Mouse (Mus musculus) midbrain, embryonic 14.5 days (tissue): ENCODE measurements at regions not wholly inside any gene's neighbourhood (a gene's known extent, or its start where the extent isn't known, plus 50 kb on each side); places are given as distances from the start of the nearest gene placed in this dataset.

Experiments
- ATAC-seq: fragments of 200-750 bp; cut with Nextera tagmentation; 2 replicates; pipeline ENCODE4 v1.8.0; 2017; ENCODE audit warnings: moderate number of reproducible peaks, moderate library complexity; ENCODE audit not compliant: low FRiP score, low TSS enrichment
- DNase-seq: peaks from one replicate; pipeline ENCODE4 v3.0.0-alpha.2; 2015
- H3K27ac ChIP-seq: fragments of 300-500 bp; sonication (generic); replicated peaks from 2 replicates; pipeline ENCODE4 v1.5.1; 2014; ENCODE audit warnings: mild to moderate bottlenecking, low read depth, low read length, moderate library complexity
- H3K27me3 ChIP-seq: fragments of 300-500 bp; sonication (generic); 2 replicates; pipeline ENCODE4 v1.6.1; 2014; ENCODE audit warnings: low read length, control low read depth, mixed read lengths; ENCODE audit not compliant: control insufficient read depth, insufficient read depth
- H3K36me3 ChIP-seq: fragments of 300-500 bp; sonication (generic); 2 replicates; pipeline ENCODE4 v1.6.1; 2014; ENCODE audit warnings: low read length, control low read depth; ENCODE audit not compliant: control insufficient read depth, insufficient read depth
- H3K4me1 ChIP-seq: fragments of 300-500 bp; sonication (generic); 2 replicates; pipeline ENCODE4 v1.6.1; 2014; ENCODE audit warnings: mild to moderate bottlenecking, antibody characterized with exemption, low read length, control low read depth; ENCODE audit not compliant: control insufficient read depth, insufficient read depth
- H3K4me2 ChIP-seq: fragments of 300-500 bp; sonication (generic); 2 replicates; pipeline ENCODE4 v1.6.1; 2014; ENCODE audit warnings: mild to moderate bottlenecking, low read length, moderate library complexity
- H3K4me3 ChIP-seq: fragments of 300-500 bp; sonication (generic); replicated peaks from 2 replicates; pipeline ENCODE4 v1.5.1; 2014; ENCODE audit warnings: low read depth, low read length
- H3K9ac ChIP-seq: fragments of 300-500 bp; sonication (generic); replicated peaks from 2 replicates; pipeline ENCODE4 v1.6.1; 2014; ENCODE audit warnings: mild to moderate bottlenecking, low read length, moderate library complexity
- H3K9me3 ChIP-seq: fragments of 300-500 bp; sonication (generic); 2 replicates; pipeline ENCODE4 v1.6.1; 2016; ENCODE audit warnings: low read length, control low read depth, mixed read lengths; ENCODE audit not compliant: control insufficient read depth
- WGBS: fragments of 180-500 bp; shearing (Covaris S2); extraction: QIAGEN DNeasy Blood & Tissue Kit; methylation state at CpG from one replicate; pipeline ENCODE4 v1.1.7; 2014; 5-methylcytosine and 5-hydroxymethylcytosine counted together

- no peak overlapping the region for H3K9ac ChIP-seq
- H3K4me1 ChIP-seq = no peaks in the 10 kb centered on the region
- H3K27me3 ChIP-seq = no peaks in the 10 kb centered on the region
- H3K27ac ChIP-seq = no peak overlapping the region
- ATAC-seq (no peak), DNase-seq (no peak)
- no peak overlapping the region for H3K4me3 ChIP-seq
- H3K9me3 ChIP-seq = no peaks in the 10 kb centered on the region
- H3K4me2 ChIP-seq = no peak overlapping the region
- WGBS = 46% methylated on average over 8 of the region's 8 CpGs
- H3K36me3 ChIP-seq = no peaks in the 10 kb centered on the region
Measured at GRCm38 (mm10) chrX:99335886-99336589, 135.0 kb downstream of the Pja1 start.

GRCm38 (mm10) chrX:99332457-99332770 lies 138.7 kb downstream of the Pja1 start:
- no peak overlapping the region for H3K9ac ChIP-seq
- no peaks in the 10 kb centered on the region for H3K4me1 ChIP-seq
- no peak for DNase-seq
- no peak overlapping the region for H3K4me3 ChIP-seq
- no peaks in the 10 kb centered on the region for H3K36me3 ChIP-seq
- no peak; the same call in 1 of the 2 replicates for ATAC-seq
- no peaks in the 10 kb centered on the region for H3K27me3 ChIP-seq
- no peaks in the 10 kb centered on the region for H3K9me3 ChIP-seq
- H3K4me2 ChIP-seq = no peak overlapping the region
- WGBS = 39% methylated on average over 4 of the region's 4 CpGs
- H3K27ac ChIP-seq = peak overlapping the region; percentile 60

- no peaks in the 10 kb centered on the region for H3K9me3 ChIP-seq
- H3K4me1 ChIP-seq = no peaks in the 10 kb centered on the region
- H3K27ac ChIP-seq = peak overlapping the region; percentile 45; the same call in 1 of the 2 replicates
- H3K9ac ChIP-seq = no peak overlapping the region
- WGBS = 31% methylated on average over 9 of the region's 9 CpGs
- H3K36me3 ChIP-seq = no peaks in the 10 kb centered on the region
- DNase-seq = peak; percentile 62
- ATAC-seq = peak; percentile 67
- no peaks in the 10 kb centered on the region for H3K27me3 ChIP-seq
- H3K4me3 ChIP-seq = no peak overlapping the region
- no peak overlapping the region for H3K4me2 ChIP-seq
Measured at GRCm38 (mm10) chrX:99331764-99332456, 139.2 kb downstream of the Pja1 start.

- no peak overlapping the region for H3K4me2 ChIP-seq
- peaks cover 1% of the 10 kb centered on the region; the same call in 1 of the 2 replicates for H3K4me1 ChIP-seq
- ATAC-seq = no peak
- 92% methylated on average over 8 of the region's 8 CpGs for WGBS
- H3K4me3 ChIP-seq = no peak overlapping the region
- no peak overlapping the region for H3K27ac ChIP-seq
- H3K27me3 ChIP-seq = no peaks in the 10 kb centered on the region
- DNase-seq = no peak
- no peak overlapping the region for H3K9ac ChIP-seq
- no peaks in the 10 kb centered on the region for H3K36me3 ChIP-seq
- H3K9me3 ChIP-seq = no peaks in the 10 kb centered on the region
Measured at GRCm38 (mm10) chrX:99330386-99330785, 140.7 kb downstream of the Pja1 start.

- no peak for DNase-seq
- H3K27me3 ChIP-seq = no peaks in the 10 kb centered on the region
- no peak overlapping the region for H3K4me2 ChIP-seq
- WGBS = 63% methylated on average over 4 of the region's 4 CpGs
- H3K4me1 ChIP-seq = peaks cover 3% of the 10 kb centered on the region; the same call in 1 of the 2 replicates
- no peak overlapping the region for H3K4me3 ChIP-seq
- no peaks in the 10 kb centered on the region for H3K36me3 ChIP-seq
- no peak overlapping the region for H3K27ac ChIP-seq
- ATAC-seq = no peak
- no peaks in the 10 kb centered on the region for H3K9me3 ChIP-seq
- no peak overlapping the region for H3K9ac ChIP-seq
Measured at GRCm38 (mm10) chrX:99328576-99328975, 142.5 kb downstream of the Pja1 start.

- ATAC-seq (peak; percentile 55; the same call in 1 of the 2 replicates), DNase-seq (peak; percentile 40)
- no peaks in the 10 kb centered on the region for H3K36me3 ChIP-seq
- no peaks in the 10 kb centered on the region for H3K27me3 ChIP-seq
- no peak overlapping the region for H3K4me3 ChIP-seq
- H3K27ac ChIP-seq = no peak overlapping the region; the same call in 1 of the 2 replicates
- peaks cover 3% of the 10 kb centered on the region; the same call in 1 of the 2 replicates for H3K4me1 ChIP-seq
- no peak overlapping the region for H3K4me2 ChIP-seq
- WGBS = 28% methylated on average over 7 of the region's 7 CpGs
- H3K9ac ChIP-seq = no peak overlapping the region
- H3K9me3 ChIP-seq = no peaks in the 10 kb centered on the region
Measured at GRCm38 (mm10) chrX:99326167-99326566, 144.9 kb downstream of the Pja1 start.

- H3K4me1 ChIP-seq = peaks cover 3% of the 10 kb centered on the region; the same call in 1 of the 2 replicates
- H3K4me3 ChIP-seq = no peak overlapping the region
- DNase-seq (peak; percentile 50), ATAC-seq (no peak)
- no peaks in the 10 kb centered on the region for H3K9me3 ChIP-seq
- no peak overlapping the region for H3K9ac ChIP-seq
- H3K36me3 ChIP-seq = no peaks in the 10 kb centered on the region
- 43% methylated on average over 8 of the region's 8 CpGs for WGBS
- H3K27me3 ChIP-seq = no peaks in the 10 kb centered on the region
- peak overlapping the region; percentile 20; the same call in 1 of the 2 replicates for H3K27ac ChIP-seq
- no peak overlapping the region for H3K4me2 ChIP-seq
Measured at GRCm38 (mm10) chrX:99325460-99325859, 145.6 kb downstream of the Pja1 start.

GRCm38 (mm10) chrX:99324546-99325170 lies 146.4 kb downstream of the Pja1 start:
- H3K4me2 ChIP-seq = no peak overlapping the region
- ATAC-seq (no peak), DNase-seq (no peak)
- no peak overlapping the region for H3K4me3 ChIP-seq
- H3K4me1 ChIP-seq = peaks cover 3% of the 10 kb centered on the region; the same call in 1 of the 2 replicates
- no peak overlapping the region for H3K9ac ChIP-seq
- 62% methylated on average over 6 of the region's 6 CpGs for WGBS
- no peaks in the 10 kb centered on the region for H3K9me3 ChIP-seq
- H3K27ac ChIP-seq = no peak overlapping the region
- no peaks in the 10 kb centered on the region for H3K27me3 ChIP-seq
- H3K36me3 ChIP-seq = no peaks in the 10 kb centered on the region
